11 mouse cellular contexts compared by ENCODE assay signal in the genomic region with DNA sequence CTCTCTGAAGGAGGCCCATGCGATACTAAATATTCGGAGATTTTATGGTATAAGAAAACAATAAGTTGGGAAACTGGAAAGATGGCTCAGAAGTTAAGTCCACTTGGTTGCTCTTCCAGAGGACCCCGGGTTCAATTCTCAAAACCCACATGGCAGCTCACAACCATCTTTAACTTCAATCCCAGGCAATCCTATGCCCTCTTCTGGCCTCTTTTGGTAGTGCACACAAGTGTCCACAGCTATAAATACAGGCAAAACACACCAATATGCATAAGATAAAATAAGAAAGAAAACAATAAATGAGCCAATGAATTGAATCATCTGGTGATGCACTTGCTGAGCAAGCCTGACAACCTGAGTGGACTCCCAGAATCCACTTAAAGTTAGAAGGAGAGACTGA. TPM values are rescaled to one million over a fixed set of nuclear protein-coding genes. Genes with fewer than 3 reads are reported as not detected.
DNase-seq lines count a peak whose midpoint lies in the region; ATAC-seq and TF ChIP-seq lines count a peak whose summit lies in the region.
"Had no signal": no experiment of that assay in that cellular context is flagged by ENCODE, and none has a peak within 500 bp of the region (broad histone marks: within the 10 kb centered on the region; RNA-seq: fewer than 3 reads in every experiment).

No protein-coding gene starts in this region.

- H3K9me3 ChIP-seq in hindbrain, postnatal 0 days (ENCODE audit: low read length) = no peaks in the 10 kb centered on the region
- no peaks in the 10 kb centered on the region for H3K9me3 ChIP-seq in hindbrain, embryonic 13.5 days
- H3K9me3 ChIP-seq in stomach, postnatal 0 days (ENCODE audit: control insufficient read depth, low read length) = no peaks in the 10 kb centered on the region
- no peaks in the 10 kb centered on the region for H3K9me3 ChIP-seq in forebrain, embryonic 13.5 days (replicated peaks)
- H3K9me3 ChIP-seq: limb, embryonic 13.5 days had no signal

- DNase-seq in hindbrain, postnatal 0 days (ENCODE audit: low spot score) = no peak
- peak; percentile 18 for DNase-seq in right cerebral cortex, postnatal 4 days
- no peak for DNase-seq in right cerebral cortex, postnatal 14 days
- DNase-seq in c-Kit-positive CD71-positive TER-119-negative erythroid progenitor cells, embryonic 14.5 days (ENCODE audit: low read depth) = peak; percentile 9
- DNase-seq in stomach, postnatal 0 days (ENCODE audit: low spot score) = no peak
- no peak for DNase-seq in left cerebral cortex, adult 9 months (ENCODE audit: low spot score in 2 of 2)

- no peak overlapping the region for H3K27ac ChIP-seq in hindbrain, postnatal 0 days
- H3K27ac ChIP-seq in hindbrain, embryonic 13.5 days = no peak overlapping the region
- no peak overlapping the region for H3K27ac ChIP-seq in stomach, postnatal 0 days (replicated peaks)
- no peak overlapping the region for H3K27ac ChIP-seq in forebrain, embryonic 13.5 days
- H3K27ac ChIP-seq: limb, embryonic 13.5 days had no signal

- no peaks in the 10 kb centered on the region for H3K36me3 ChIP-seq in hindbrain, postnatal 0 days (ENCODE audit: insufficient read depth, low read length)
- H3K36me3 ChIP-seq in hindbrain, embryonic 13.5 days = no peaks in the 10 kb centered on the region
- H3K36me3 ChIP-seq in stomach, postnatal 0 days (ENCODE audit: control insufficient read depth, insufficient read depth, low read length) = no peaks in the 10 kb centered on the region
- H3K36me3 ChIP-seq in forebrain, embryonic 13.5 days (ENCODE audit: poor library complexity, severe bottlenecking) = no peaks in the 10 kb centered on the region
- H3K36me3 ChIP-seq: limb, embryonic 13.5 days had no signal

- no peak overlapping the region for H3K9ac ChIP-seq in hindbrain, postnatal 0 days (replicated peaks; ENCODE audit: low read length)
- no peak overlapping the region for H3K9ac ChIP-seq in hindbrain, embryonic 13.5 days
- H3K9ac ChIP-seq in stomach, postnatal 0 days (ENCODE audit: low read length) = no peak overlapping the region
- H3K9ac ChIP-seq in forebrain, embryonic 13.5 days = no peak overlapping the region
- H3K9ac ChIP-seq: limb, embryonic 13.5 days had no signal

- H3K4me1 ChIP-seq in hindbrain, postnatal 0 days (ENCODE audit: insufficient read depth, low read length) = no peaks in the 10 kb centered on the region
- no peaks in the 10 kb centered on the region for H3K4me1 ChIP-seq in hindbrain, embryonic 13.5 days (replicated peaks)
- no peaks in the 10 kb centered on the region for H3K4me1 ChIP-seq in stomach, postnatal 0 days (replicated peaks; ENCODE audit: control insufficient read depth, insufficient read depth)
- H3K4me1 ChIP-seq in forebrain, embryonic 13.5 days = no peaks in the 10 kb centered on the region
- H3K4me1 ChIP-seq: limb, embryonic 13.5 days had no signal

- no peaks in the 10 kb centered on the region for H3K27me3 ChIP-seq in hindbrain, postnatal 0 days (ENCODE audit: insufficient read depth, low read length)
- no peaks in the 10 kb centered on the region for H3K27me3 ChIP-seq in hindbrain, embryonic 13.5 days
- H3K27me3 ChIP-seq in stomach, postnatal 0 days (ENCODE audit: control insufficient read depth, insufficient read depth, low read length) = no peaks in the 10 kb centered on the region
- H3K27me3 ChIP-seq in forebrain, embryonic 13.5 days = no peaks in the 10 kb centered on the region
- H3K27me3 ChIP-seq: limb, embryonic 13.5 days had no signal

- no peak overlapping the region for H3K4me2 ChIP-seq in hindbrain, postnatal 0 days (ENCODE audit: low read depth, low read length)
- H3K4me2 ChIP-seq in hindbrain, embryonic 13.5 days = no peak overlapping the region
- H3K4me2 ChIP-seq in stomach, postnatal 0 days (replicated peaks; ENCODE audit: low read depth) = no peak overlapping the region
- H3K4me2 ChIP-seq in forebrain, embryonic 13.5 days = no peak overlapping the region
- H3K4me2 ChIP-seq: limb, embryonic 13.5 days had no signal

- no peak overlapping the region for H3K4me3 ChIP-seq in hindbrain, postnatal 0 days (ENCODE audit: low read length)
- no peak overlapping the region for H3K4me3 ChIP-seq in hindbrain, embryonic 13.5 days
- H3K4me3 ChIP-seq in stomach, postnatal 0 days (ENCODE audit: low read depth, low read length) = no peak overlapping the region
- H3K4me3 ChIP-seq in forebrain, embryonic 13.5 days = no peak overlapping the region
- H3K4me3 ChIP-seq: limb, embryonic 13.5 days; myocyte had no signal

- 84% methylated on average over 3 of the region's 3 CpGs for WGBS in hindbrain, postnatal 0 days
- WGBS in hindbrain, embryonic 13.5 days = 86% methylated on average over 3 of the region's 3 CpGs
- WGBS in stomach, postnatal 0 days = 90% methylated on average over 3 of the region's 3 CpGs
- WGBS in forebrain, embryonic 13.5 days = 78% methylated on average over 3 of the region's 3 CpGs

- peak; percentile 51 for TF ChIP-seq CTCF in hindbrain, postnatal 0 days (IDR thresholded peaks at IDR 0.05; ENCODE audit: low read depth)
- peak; percentile 58 for TF ChIP-seq CTCF in stomach, postnatal 0 days (IDR thresholded peaks at IDR 0.05; ENCODE audit: low read depth)

- ATAC-seq in hindbrain, postnatal 0 days = no peak
- no peak for ATAC-seq in hindbrain, embryonic 13.5 days (ENCODE audit: low FRiP score)
- no peak for ATAC-seq in stomach, postnatal 0 days (ENCODE audit: low FRiP score, low TSS enrichment)
- no peak for ATAC-seq in forebrain, embryonic 13.5 days

- no peak for TF ChIP-seq EP300 in stomach, postnatal 0 days (optimal IDR thresholded peaks at IDR 0.05)

RNA-seq across cellular contexts. Expression of gene Olfml1, which starts 11.3 kb away (rescaled TPM):
- total RNA-seq in hindbrain, postnatal 0 days (2014; rRNA removed) = 4.2 and 5.5 TPM in 2 replicates
- polyA plus RNA-seq in hindbrain, postnatal 0 days (2015; fragmentation: Nextera tagmentation; extraction: Ambion mirVana) = 5.8 and 6.0 TPM in 2 replicates
- polyA plus RNA-seq in hindbrain, embryonic 13.5 days (2015; fragmentation: Nextera tagmentation; extraction: Ambion mirVana) = 4.1 and 4.3 TPM in 2 replicates
- polyA plus RNA-seq in stomach, postnatal 0 days (2015; fragmentation: Nextera tagmentation; extraction: Ambion mirVana) = 10.2 and 11.0 TPM in 2 replicates
- 1.8 and 1.9 TPM in 2 replicates for polyA plus RNA-seq in forebrain, embryonic 13.5 days (2015; fragmentation: Nextera tagmentation; extraction: Ambion mirVana)
- total RNA-seq: hematopoietic stem cell, adult 5-6 weeks had no signal
- polyA plus RNA-seq: myocyte had no signal

RNA-seq across cellular contexts. Expression of gene Ppfibp2, which starts 39.1 kb away (rescaled TPM):
- total RNA-seq in hindbrain, postnatal 0 days (2014; rRNA removed) = 3.0 and 3.4 TPM in 2 replicates
- polyA plus RNA-seq in hindbrain, postnatal 0 days (2015; fragmentation: Nextera tagmentation; extraction: Ambion mirVana) = 2.3 and 3.2 TPM in 2 replicates
- 2.1 and 2.4 TPM in 2 replicates for polyA plus RNA-seq in hindbrain, embryonic 13.5 days (2015; fragmentation: Nextera tagmentation; extraction: Ambion mirVana)
- 17.8 and 19.2 TPM in 2 replicates for polyA plus RNA-seq in stomach, postnatal 0 days (2015; fragmentation: Nextera tagmentation; extraction: Ambion mirVana)
- polyA plus RNA-seq in forebrain, embryonic 13.5 days (2015; fragmentation: Nextera tagmentation; extraction: Ambion mirVana) = 1.1 and 1.3 TPM in 2 replicates

Comparison
In these comparisons a context has a peak if more than half of its experiments do, and no peak if none do; other contexts are left out.
1. DNase-seq: peak in right cerebral cortex, postnatal 4 days (single experiment) and c-Kit-positive CD71-positive TER-119-negative erythroid progenitor cells, embryonic 14.5 days (single experiment); none in hindbrain, postnatal 0 days (single experiment), right cerebral cortex, postnatal 14 days (single experiment), stomach, postnatal 0 days (single experiment) and left cerebral cortex, adult 9 months (0 of 2).